Mouse (Mus musculus) thymus, postnatal 25 days (tissue): ENCODE measurements around the gene Asb15.

ENCODE experiments used
- DNase-seq: peaks from one replicate; pipeline ENCODE4 v3.0.0; 2022

The Asb15 gene

DNA sequence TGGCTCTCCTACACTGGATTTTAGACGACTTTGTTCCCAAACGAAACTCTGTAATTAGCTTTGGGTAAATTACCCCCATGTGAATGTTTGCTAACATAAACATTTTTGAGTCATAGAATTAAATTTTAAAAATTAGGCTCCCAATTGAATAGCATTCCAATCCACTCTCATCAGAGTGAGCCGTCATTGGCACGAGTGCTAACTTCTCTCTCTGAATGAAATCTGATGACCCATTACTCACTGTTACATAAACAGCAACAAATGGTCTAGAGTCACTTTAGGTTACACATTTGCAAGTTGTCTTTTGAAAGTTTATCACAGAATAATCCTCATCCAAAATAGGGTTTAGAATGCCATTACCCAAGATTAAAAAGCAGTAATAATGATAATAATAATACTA lies 81.6 kb downstream of the Asb15 start:
- no peak for DNase-seq

GRCm38 (mm10) chr6:24610358-24610757 lies 82.4 kb downstream of the Asb15 start:
- DNase-seq = no peak

DNA sequence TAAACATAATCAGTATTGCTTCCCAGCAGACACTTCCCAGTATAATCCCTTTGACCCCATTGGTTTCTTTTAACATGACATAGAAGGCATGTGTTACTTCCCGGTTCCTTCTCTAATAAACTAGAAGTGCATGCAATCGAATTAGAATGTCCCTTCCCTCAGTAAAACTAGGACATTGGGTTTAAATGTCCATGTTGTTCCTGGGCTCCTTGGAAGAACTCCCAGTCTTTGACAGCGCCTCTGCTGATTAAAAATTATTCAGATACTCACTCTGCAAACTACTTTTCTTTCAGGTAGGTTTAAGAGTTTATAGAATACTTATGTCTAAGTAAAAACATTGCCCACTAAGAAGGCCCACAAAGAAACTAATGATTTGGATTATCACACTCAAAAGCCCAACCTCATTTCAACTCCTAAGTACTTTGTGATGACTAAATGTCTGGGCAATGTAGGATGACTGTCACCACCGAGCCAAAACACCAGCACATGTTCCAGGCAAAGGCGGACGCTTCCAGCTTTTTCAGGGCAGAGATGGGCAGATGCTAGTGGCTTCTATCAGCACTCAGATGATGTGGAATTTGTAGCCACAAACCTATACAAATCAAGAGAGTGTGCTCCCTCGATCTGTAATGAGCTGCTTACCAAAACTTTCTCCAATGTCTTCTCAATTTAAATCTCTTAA lies 84.3 kb downstream of the Asb15 start:
- no peak for DNase-seq

DNA sequence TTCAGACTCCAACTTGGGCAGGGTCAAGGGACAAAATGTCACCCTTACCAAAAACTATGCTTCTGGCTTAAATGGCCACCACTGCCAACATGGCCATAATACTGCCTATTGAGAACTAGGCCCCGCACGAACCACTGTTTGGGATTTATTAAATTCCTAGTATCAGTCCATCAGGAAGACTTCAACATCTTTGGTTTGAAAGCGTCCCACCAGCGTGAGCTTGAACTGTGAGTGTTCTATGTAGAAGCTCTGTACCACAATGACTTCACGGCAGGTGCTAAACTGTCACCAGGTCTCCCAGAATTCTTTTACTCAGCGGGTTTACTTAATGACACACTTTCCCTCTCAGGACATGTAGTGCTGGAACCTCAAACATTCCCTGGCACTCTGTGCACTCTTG lies 85.4 kb downstream of the Asb15 start:
- no peak for DNase-seq

GRCm38 (mm10) chr6:24613918-24614317 lies 86.0 kb downstream of the Asb15 start:
- no peak for DNase-seq

- no peak for DNase-seq
Measured at GRCm38 (mm10) chr6:24616746-24617145, 88.8 kb downstream of the Asb15 start.

GRCm38 (mm10) chr6:24619285-24620045 lies 91.5 kb downstream of the Asb15 start:
- DNase-seq = no peak

DNA sequence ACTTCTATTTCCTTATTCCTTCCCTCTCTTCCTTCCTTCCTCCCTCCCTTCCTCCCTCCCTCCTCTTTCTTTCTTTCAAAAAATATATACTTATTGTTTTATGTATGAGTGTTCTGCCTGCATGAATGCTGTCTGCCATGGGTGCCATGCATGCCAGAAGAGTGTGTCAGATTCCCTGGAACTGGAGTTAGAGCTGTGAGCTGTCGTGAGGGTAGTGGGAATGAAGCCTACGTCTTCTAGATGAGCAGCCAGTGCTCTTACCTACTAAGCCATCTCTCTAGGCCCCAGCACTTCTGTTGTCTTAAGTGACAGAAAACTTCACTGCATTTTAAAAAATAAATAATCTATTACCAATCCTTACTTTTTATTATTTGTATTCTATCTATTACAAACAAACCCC lies 93.0 kb downstream of the Asb15 start:
- no peak for DNase-seq

DNA sequence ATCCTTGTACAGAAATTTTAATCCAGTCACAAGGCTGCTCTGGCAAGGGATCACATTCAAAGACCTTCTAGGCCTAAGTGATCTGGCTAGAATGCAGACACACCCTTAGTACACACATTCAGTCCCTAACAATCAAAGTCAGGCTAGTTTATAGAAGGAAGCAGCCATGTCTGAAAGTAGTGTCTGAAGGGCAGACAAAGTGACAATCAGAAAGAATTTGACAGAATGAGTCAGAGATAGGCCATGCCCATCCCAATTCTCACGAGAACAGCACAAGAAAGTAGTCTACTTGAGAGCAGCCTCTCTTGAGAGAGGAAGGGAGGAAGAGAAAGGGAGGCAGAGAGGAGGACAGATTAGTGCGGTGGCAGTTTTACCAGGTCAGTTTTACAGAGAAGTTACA lies 94.2 kb downstream of the Asb15 start:
- no peak for DNase-seq
